Mouse (Mus musculus): Measurements from ENCODE around the gene Olfr70.

Gene Olfr70

DNA sequence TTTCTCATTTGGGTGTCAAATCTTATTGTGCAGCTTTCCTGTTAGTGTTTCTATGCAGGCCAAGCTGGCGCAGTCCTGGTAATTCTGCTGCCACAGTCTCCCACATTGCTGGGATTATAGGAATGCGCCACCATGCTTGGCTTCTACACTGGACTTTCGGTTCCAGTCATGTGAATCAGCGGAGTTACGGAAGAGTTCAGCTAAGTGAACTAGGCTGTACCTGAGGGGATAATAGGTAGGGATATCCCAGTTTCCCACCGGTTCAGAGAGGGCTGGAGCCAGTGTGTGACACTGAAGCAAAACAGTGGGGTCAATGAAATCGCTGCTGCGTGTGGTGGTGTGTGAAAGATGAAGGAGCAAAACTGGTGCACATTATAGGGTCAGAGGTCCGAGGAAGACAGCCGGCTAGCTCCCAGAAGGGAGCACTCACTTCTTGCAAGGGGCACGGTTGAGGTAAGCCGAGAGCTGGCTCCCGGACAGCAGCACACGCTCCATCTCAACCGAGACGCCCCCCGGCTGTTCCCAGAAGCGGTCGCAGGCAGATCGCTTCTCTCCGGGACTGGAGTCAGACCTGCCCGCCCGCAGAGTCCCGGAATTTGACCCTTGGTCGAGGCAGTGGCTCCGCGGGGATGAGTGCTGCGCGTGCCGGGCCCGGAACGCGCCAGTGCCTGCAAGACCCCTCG lies 44.8 kb downstream of the Olfr70 start:
- no peak for DNase-seq (ENCODE audit: low spot score)

DNA sequence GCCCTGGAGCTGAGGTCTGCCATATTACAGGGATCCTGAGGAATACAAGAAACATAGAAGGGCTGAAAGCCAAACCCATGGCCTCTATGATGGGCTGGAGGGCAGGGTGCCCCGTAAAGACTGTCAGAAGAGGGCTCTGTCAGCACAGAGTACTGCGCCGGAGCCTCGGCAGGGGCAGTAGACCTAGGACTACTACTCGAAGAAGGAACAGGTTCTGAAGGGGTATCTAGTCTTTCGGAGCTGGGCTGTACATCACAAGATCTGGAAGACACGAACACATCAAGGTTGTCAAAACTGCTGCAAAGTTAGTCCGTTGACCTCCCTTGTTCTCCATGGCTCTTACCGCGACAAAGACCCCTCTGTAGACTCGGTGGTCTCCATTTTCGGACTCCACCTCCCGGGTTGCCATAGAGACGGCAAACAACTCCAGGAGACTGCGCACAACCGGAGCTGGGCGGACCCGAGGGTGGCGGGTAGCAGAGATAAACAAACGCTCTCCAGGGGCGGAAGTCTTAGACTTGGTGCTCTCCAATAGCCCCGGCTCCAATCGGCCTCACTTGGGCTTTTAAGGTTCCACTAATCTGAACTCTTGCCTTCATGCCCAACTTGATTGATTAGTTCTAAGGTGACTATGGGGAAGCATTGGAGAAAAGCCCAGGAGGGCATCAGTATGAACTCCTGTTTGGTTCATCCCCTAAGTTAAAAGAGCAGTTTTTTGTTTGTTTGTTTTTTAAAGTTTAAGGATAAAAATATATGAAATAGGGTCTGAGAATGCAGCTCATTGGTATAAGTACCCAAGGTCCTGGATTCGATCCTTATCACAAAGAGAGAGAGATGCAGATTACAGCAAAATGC lies 47.2 kb downstream of the Olfr70 start, which contains the start of gene Spag8:
Gene Spag8, minus strand, starts transcription at position 434 of the 855 bp plus-strand sequence.
- DNase-seq (ENCODE audit: low spot score), result peak; percentile 82

- no peak for DNase-seq (ENCODE audit: low spot score)
These were observed 47.9 kb downstream of the Olfr70 start for GRCm38 (mm10) chr4:43652726-43653125.

DNA sequence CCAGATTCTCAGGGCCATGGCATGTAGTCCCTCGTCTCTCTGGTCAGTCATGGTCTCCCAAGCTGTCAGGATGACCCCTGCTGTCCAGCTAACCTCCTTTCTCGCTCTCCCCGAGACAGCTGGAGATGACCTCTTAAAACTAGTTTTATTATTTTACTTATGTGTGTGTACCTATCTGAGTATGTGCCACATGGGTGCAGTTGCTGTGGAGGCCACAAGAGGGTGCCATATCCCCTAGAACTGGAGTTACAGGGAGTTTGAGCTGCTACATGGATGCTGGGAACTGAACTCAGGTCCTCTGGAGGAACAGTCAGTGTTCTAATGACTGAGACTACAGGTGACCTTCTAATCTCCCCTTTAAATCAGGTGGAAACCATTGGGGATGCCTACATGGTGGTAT lies 50.8 kb downstream of the Olfr70 start:
- DNase-seq (ENCODE audit: low spot score), result no peak
